Mouse (Mus musculus) forebrain, embryonic 10.5 days (tissue): ENCODE measurements at regions not wholly inside any gene's neighbourhood (a gene's known extent, or its start where the extent isn't known, plus 50 kb on each side); places are given as distances from the start of the nearest gene placed in this dataset.

Experiments used
- DNase-seq: peaks from one replicate; pipeline ENCODE4 v3.0.0-alpha.2; 2017; ENCODE audit warnings: low spot score; ENCODE audit errors: extremely low spot score
- H3K27ac ChIP-seq: fragments of 300-500 bp; sonication (generic); 2 replicates; pipeline ENCODE4 v1.5.1; 2016; ENCODE audit warnings: mild to moderate bottlenecking
- H3K27me3 ChIP-seq: fragments of 300-500 bp; sonication (generic); 2 replicates; pipeline ENCODE4 v1.6.1; 2016; ENCODE audit warnings: mild to moderate bottlenecking; ENCODE audit not compliant: poor library complexity, severe bottlenecking
- H3K36me3 ChIP-seq: fragments of 300-500 bp; sonication (generic); replicated peaks from 2 replicates; pipeline ENCODE4 v1.6.1; 2016; ENCODE audit warnings: mild to moderate bottlenecking, moderate library complexity
- H3K4me1 ChIP-seq: fragments of 300-500 bp; sonication (generic); 2 replicates; pipeline ENCODE4 v1.6.1; 2016
- H3K4me3 ChIP-seq: fragments of 300-500 bp; sonication (generic); 2 replicates; pipeline ENCODE4 v1.5.1; 2016; ENCODE audit warnings: mild to moderate bottlenecking, moderate library complexity
- H3K9me3 ChIP-seq: fragments of 300-500 bp; sonication (generic); 2 replicates; pipeline ENCODE4 v1.6.1; 2016; ENCODE audit warnings: mild to moderate bottlenecking, moderate library complexity
- WGBS: fragments of 180-500 bp; shearing (Covaris S2); methylation state at CpG from one replicate; pipeline ENCODE4 v1.1.7; 2016; 5-methylcytosine and 5-hydroxymethylcytosine counted together

GRCm38 (mm10) chr14:99674399-99674798 lies 375.9 kb downstream of the Klf5 start:
- Histone ChIP-seq H3K4me1 (no peaks in the 10 kb centered on the region), H3K27ac (no peak overlapping the region), H3K27me3 (no peaks in the 10 kb centered on the region), H3K4me3 (no peak overlapping the region), H3K36me3 (no peaks in the 10 kb centered on the region), H3K9me3 (no peaks in the 10 kb centered on the region)
- WGBS: 87% methylated on average over 3 of the region's 3 CpGs
- DNase-seq: no peak

DNA sequence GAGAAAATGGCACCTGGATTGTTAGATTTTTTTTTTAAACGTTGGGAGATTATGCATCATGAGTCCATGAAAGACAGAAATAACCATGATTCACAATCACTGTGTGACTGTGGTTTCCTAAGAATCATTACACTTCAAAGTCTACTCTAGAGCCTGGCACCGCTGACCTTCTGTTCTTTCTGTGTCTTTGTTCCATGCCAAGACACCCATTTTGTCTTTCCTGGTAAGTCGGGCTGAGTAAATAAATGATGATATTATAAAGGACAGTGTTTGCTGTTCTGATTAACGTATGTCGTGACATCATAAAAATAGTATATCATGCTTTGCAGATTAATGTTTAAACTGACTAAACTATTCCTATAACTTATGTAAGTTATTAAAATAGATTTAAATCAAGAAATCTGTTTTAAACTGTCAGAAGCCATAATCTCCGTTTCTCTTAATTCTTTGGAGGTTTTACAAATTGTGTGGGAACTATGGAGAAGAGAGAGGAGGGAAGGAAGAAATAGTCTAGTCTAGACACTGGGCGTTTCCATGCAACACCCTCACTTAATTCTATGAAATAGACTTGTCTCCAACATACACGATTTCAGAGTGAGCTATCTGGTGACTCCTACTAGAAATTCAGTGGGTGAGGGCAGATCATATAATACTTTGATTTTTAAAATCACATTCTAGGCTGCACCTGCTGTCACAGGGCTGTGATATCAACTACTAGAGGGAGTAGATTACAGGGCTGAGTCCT lies 388.7 kb downstream of the Klf5 start:
- no peak overlapping the region for H3K27ac ChIP-seq
- H3K27me3 ChIP-seq: no peaks in the 10 kb centered on the region
- H3K4me1 ChIP-seq: no peaks in the 10 kb centered on the region
- H3K36me3 ChIP-seq: no peaks in the 10 kb centered on the region
- 93% methylated on average over 8 of the region's 8 CpGs for WGBS
- DNase-seq: no peak
- no peaks in the 10 kb centered on the region for H3K9me3 ChIP-seq
- no peak overlapping the region for H3K4me3 ChIP-seq

DNA sequence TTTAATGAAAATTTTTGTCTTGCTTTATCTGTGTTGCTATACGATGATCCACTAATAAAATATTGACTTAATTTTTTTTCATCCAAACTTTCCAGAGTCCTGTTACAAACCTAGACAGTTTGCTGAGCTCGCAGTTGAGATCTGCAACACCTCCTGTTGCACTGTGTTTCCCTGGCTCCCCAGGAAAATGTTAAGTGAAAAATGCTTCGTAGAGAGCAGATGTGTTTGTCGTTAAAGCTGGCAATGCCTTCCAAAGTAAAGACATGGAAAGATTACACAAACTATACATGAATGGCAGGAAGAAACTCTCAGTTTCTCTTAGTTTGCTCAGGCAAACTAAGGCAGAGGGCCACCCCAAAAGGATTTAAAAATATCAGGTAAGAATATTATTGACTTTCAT lies 389.9 kb downstream of the Klf5 start:
- Histone ChIP-seq H3K27me3 (no peaks in the 10 kb centered on the region), H3K9me3 (no peaks in the 10 kb centered on the region), H3K4me1 (no peaks in the 10 kb centered on the region), H3K4me3 (no peak overlapping the region), H3K27ac (no peak overlapping the region), H3K36me3 (no peaks in the 10 kb centered on the region)
- DNase-seq: no peak
- WGBS: 89% methylated on average over 4 of the region's 4 CpGs

DNA sequence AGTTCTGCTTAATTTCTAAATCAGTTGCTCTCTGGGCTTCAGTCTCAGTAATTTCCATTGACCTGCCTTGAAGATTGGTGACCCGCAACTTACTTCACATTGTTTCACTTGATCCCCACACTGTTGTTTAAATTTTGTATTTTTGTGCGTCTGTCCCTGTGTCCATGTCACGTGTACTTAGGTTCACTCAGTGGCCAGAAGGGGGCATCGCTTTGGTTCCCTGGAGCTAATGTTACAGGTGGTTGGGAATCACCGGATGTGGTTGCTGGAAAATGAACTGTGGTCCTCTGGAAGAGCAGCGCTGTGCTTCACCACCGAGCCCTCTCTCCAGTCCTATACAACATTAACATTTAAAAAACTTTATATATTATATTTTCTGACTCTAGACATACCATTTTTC lies 397.8 kb downstream of the Klf5 start:
- Histone ChIP-seq H3K9me3 (no peaks in the 10 kb centered on the region), H3K4me3 (no peak overlapping the region), H3K27me3 (no peaks in the 10 kb centered on the region), H3K4me1 (no peaks in the 10 kb centered on the region), H3K27ac (no peak overlapping the region), H3K36me3 (no peaks in the 10 kb centered on the region)
- WGBS: 91% methylated on average over 7 of the region's 7 CpGs
- DNase-seq: no peak

DNA sequence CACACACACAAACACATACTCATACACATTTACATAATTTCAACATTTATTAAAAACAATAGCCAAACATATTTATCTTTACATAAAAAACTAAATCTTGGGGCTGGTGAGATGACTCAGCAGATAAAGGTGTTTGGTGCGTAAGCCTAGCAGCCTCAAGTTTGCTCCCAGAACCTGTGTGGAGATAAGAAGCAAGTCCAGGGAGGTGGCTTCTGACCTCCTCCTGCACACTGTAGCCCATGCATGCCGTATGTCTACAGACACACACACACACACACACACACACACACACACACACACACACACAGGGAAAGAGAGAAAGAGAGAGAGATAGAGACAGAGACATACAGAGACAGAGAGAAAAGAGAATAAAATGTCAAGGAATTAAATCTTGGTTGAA lies 401.1 kb downstream of the Klf5 start:
- no peaks in the 10 kb centered on the region for H3K36me3 ChIP-seq
- 89% methylated on average over 2 of the region's 2 CpGs for WGBS
- H3K27me3 ChIP-seq: no peaks in the 10 kb centered on the region
- DNase-seq: no peak
- no peaks in the 10 kb centered on the region for H3K4me1 ChIP-seq
- no peaks in the 10 kb centered on the region for H3K9me3 ChIP-seq
- H3K27ac ChIP-seq: no peak overlapping the region
- H3K4me3 ChIP-seq: no peak overlapping the region

DNA sequence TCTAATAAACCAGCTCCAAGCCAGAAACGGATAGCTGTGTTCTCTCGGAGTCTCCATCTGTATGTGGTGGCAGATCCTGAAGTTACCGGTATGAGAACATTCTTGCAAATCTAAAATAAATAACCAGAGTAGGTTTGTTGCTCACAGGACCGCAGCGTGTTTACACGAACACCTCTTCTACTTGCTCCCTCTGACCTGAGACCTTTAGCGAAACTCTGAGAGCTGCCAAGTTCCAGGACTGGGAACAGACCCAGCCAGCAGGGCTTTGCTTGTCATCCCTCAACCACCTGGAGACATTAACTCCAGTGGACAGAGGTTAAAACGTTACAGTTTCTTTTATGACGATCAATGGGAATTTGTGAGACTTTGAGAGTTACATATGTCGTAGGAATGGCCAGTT lies 407.5 kb downstream of the Klf5 start:
- Histone ChIP-seq H3K4me1 (peaks cover 11% of the 10 kb centered on the region), H3K27ac (no peak overlapping the region), H3K4me3 (no peak overlapping the region), H3K9me3 (no peaks in the 10 kb centered on the region), H3K36me3 (no peaks in the 10 kb centered on the region), H3K27me3 (no peaks in the 10 kb centered on the region)
- WGBS: 94% methylated on average over 10 of the region's 10 CpGs
- no peak for DNase-seq

DNA sequence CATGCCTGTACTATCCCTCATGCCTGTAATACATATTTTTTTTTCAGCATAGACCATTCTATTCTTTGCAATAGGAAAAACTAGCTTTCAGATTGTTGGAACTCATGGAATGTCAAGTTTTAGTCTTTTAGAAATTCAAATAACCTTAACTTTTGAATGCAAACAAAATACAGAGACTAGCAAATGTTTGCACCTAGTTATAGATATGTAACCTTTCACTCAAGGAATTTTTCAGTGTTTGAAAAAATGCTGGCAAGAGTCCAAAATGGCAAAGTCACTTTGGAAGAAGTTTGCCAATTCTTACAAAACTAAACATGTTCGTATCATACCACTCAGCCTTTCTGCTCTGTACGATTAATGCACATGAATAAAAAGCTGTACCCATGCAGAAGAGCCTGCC lies 409.6 kb downstream of the Klf5 start:
- WGBS: 91% methylated on average over 2 of the region's 2 CpGs
- Histone ChIP-seq H3K27ac (no peak overlapping the region), H3K27me3 (no peaks in the 10 kb centered on the region), H3K9me3 (no peaks in the 10 kb centered on the region), H3K4me1 (peaks cover 11% of the 10 kb centered on the region), H3K36me3 (no peaks in the 10 kb centered on the region), H3K4me3 (no peak overlapping the region)
- no peak for DNase-seq

DNA sequence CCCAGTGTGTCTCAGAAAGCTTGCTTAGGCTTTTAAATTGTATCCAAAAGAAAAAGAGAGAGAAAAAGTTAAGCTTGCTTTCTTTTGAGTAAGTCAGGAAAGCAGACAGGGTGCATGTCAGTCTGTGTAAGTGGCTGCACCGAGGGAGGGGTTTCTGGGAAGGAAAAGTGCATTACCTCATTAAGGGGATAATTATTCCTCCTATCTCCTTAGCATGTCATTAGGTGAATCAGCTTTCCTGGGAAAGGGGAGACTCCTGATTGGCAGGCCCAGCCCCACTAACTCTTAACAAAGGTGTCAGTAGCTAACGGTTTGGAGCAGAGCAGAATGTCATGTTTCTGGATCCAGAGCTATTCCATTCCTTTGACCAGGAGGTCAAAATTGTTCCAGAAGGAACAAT lies 411.3 kb downstream of the Klf5 start:
- no peaks in the 10 kb centered on the region for H3K27me3 ChIP-seq
- H3K9me3 ChIP-seq: no peaks in the 10 kb centered on the region
- H3K4me3 ChIP-seq: no peak overlapping the region

GRCm38 (mm10) chr14:99710656-99711177 lies 412.2 kb downstream of the Klf5 start:
- Histone ChIP-seq H3K27me3 (no peaks in the 10 kb centered on the region), H3K4me1 (peaks cover 11% of the 10 kb centered on the region), H3K27ac (no peak overlapping the region), H3K4me3 (no peak overlapping the region), H3K9me3 (no peaks in the 10 kb centered on the region), H3K36me3 (no peaks in the 10 kb centered on the region)
- WGBS: 92% methylated on average over 12 of the region's 12 CpGs
- DNase-seq: no peak

More for the DNA sequence above, 411.3 kb downstream of the Klf5 start:
- H3K4me1 ChIP-seq: peaks cover 11% of the 10 kb centered on the region
- WGBS: 29% methylated on average over 2 of the region's 2 CpGs
- no peak overlapping the region for H3K27ac ChIP-seq
- no peaks in the 10 kb centered on the region for H3K36me3 ChIP-seq
- no peak for DNase-seq

DNA sequence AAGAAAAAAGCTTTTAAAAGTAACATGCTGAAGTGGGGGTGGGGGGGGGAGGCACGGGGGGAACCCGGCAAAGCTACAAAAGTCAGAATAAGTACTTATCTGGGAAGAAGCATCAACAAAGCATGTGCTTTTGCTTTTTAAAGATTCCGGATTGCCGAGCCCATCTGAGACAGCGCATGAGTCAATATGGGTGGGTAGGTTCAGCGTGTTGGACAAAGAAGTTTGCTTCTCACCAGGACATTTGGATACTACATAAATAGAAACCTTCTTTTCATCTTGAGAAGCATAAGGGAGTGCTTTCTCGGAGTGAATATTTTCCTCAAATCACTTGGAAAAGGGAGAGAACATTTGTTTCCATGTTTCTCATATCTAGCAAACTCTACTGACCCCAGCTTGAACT lies 414.1 kb downstream of the Klf5 start:
- no peaks in the 10 kb centered on the region for H3K27me3 ChIP-seq
- DNase-seq: no peak
- H3K9me3 ChIP-seq: no peaks in the 10 kb centered on the region
- H3K27ac ChIP-seq: no peak overlapping the region
- 89% methylated on average over 7 of the region's 7 CpGs for WGBS
- H3K36me3 ChIP-seq: no peaks in the 10 kb centered on the region
- peaks cover 11% of the 10 kb centered on the region for H3K4me1 ChIP-seq
- no peak overlapping the region for H3K4me3 ChIP-seq

DNA sequence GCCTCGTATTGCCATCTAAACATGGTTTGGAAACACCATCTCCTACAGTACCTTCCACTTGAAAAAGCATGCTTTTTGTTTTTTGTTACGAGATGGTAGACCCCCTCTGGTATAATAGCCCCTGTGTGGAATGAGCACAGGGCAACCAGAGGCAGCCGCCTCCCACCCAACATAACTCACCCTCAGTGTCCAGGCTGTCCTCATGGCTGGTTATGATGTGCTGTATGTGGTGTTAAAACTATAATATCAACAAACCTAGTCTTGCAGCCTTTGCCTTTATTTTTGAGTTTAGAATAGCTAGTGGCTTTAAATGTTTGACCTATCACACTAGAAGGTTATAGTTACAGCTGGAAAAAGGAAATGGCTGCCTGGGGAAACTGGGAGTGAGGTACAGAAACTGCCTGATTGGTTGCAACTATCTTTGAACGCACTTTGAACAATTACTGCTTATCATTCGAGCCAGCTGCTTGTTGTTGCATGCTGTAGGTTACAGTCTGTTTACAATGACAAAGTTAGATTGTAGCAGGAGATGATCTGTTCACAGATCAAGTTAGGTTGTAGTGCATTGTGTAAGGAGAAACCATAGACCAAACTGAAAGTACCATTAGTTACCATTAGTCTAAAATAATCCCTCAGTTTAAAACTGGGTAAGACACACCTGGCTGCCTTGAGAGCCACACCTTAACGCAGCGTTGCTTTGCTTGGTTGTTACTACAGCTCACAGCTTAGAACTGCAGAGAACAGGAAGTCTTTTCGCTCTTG lies 414.8 kb downstream of the Klf5 start:
- Histone ChIP-seq H3K4me1 (peaks cover 11% of the 10 kb centered on the region), H3K9me3 (no peaks in the 10 kb centered on the region), H3K4me3 (no peak overlapping the region), H3K27ac (no peak overlapping the region), H3K36me3 (no peaks in the 10 kb centered on the region), H3K27me3 (no peaks in the 10 kb centered on the region)
- WGBS: 89% methylated on average over 8 of the region's 8 CpGs
- no peak for DNase-seq

- no peak for DNase-seq
- no peaks in the 10 kb centered on the region for H3K27me3 ChIP-seq
- 91% methylated on average over 7 of the region's 7 CpGs for WGBS
- no peak overlapping the region for H3K4me3 ChIP-seq
- H3K36me3 ChIP-seq: no peaks in the 10 kb centered on the region
- H3K27ac ChIP-seq: no peak overlapping the region
- no peaks in the 10 kb centered on the region for H3K4me1 ChIP-seq
- no peaks in the 10 kb centered on the region for H3K9me3 ChIP-seq
Observed at GRCm38 (mm10) chr14:99733474-99734199, 435.1 kb downstream of the Klf5 start.

DNA sequence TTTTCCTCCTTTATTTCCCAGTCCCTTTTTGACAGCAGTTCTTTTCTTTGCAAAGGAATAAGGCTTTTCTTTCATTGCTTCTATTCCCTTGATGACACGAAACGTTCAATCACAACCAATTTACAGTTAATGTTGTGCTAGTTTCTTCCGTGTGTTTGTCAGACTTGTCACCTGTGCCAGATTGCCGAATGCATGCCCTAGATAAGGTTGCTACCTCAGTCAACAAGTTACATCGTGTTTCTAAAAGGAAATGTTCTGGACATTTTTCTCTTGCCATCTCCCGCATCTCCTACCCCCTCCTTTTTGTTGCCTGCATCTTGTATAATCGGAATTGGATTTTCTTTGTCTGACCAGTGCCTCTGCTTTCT lies 435.7 kb downstream of the Klf5 start:
- no peak for DNase-seq
- H3K27me3 ChIP-seq: no peaks in the 10 kb centered on the region
- H3K4me1 ChIP-seq: no peaks in the 10 kb centered on the region
- no peaks in the 10 kb centered on the region for H3K36me3 ChIP-seq
- 90% methylated on average over 7 of the region's 7 CpGs for WGBS
- H3K9me3 ChIP-seq: no peaks in the 10 kb centered on the region
- H3K4me3 ChIP-seq: no peak overlapping the region
- H3K27ac ChIP-seq: no peak overlapping the region
